24 mouse cellular contexts compared by ENCODE assay signal in genomic region chr13:114641688-114642390, GRCm38 (mm10).
A peak's percentile ranks its signal among the peaks of the same experiment; 100 is the strongest.
DNase-seq lines count a peak whose midpoint lies in the region; ATAC-seq and TF ChIP-seq lines count a peak whose summit lies in the region.
"Had no signal": no experiment of that assay in that cellular context is flagged by ENCODE, and none has a peak within 500 bp of the region (broad histone marks: within the 10 kb centered on the region; RNA-seq: fewer than 3 reads in every experiment).

No protein-coding gene starts in this region.

- intact Hi-C loops in left cerebral cortex, postnatal 25 days (cut with DNase I), result no loop called here

- no peaks in the 10 kb centered on the region for H3K36me3 ChIP-seq in hindbrain, embryonic 11.5 days (ENCODE audit: control insufficient read depth, insufficient read depth, low read length)
- no peaks in the 10 kb centered on the region for H3K36me3 ChIP-seq in hindbrain, embryonic 10.5 days
- H3K36me3 ChIP-seq in hindbrain, embryonic 12.5 days, result no peaks in the 10 kb centered on the region
- H3K36me3 ChIP-seq: forebrain, embryonic 12.5 days; heart, embryonic 13.5 days; limb, embryonic 10.5 days; liver, embryonic 15.5 days had no signal

- no peaks in the 10 kb centered on the region for H3K4me1 ChIP-seq in hindbrain, embryonic 11.5 days (replicated peaks; ENCODE audit: control insufficient read depth, insufficient read depth, low read length)
- peaks cover 22% of the 10 kb centered on the region for H3K4me1 ChIP-seq in hindbrain, embryonic 10.5 days (replicated peaks)
- H3K4me1 ChIP-seq in hindbrain, embryonic 12.5 days, result no peaks in the 10 kb centered on the region
- H3K4me1 ChIP-seq: heart, embryonic 13.5 days; liver, embryonic 15.5 days had no signal

- ATAC-seq in hindbrain, embryonic 11.5 days (ENCODE audit: low FRiP score), result peak; percentile 83
- ATAC-seq in hindbrain, embryonic 12.5 days (ENCODE audit: low FRiP score), result peak; percentile 78
- no peak for ATAC-seq in monocyte, adult 5-6 weeks (replicated peaks; ENCODE audit: insufficient number of reproducible peaks, low FRiP score, low TSS enrichment, poor library complexity, severe bottlenecking)
- ATAC-seq: activated CD4-positive, CD25-positive, alpha-beta regulatory T cell, adult 4 months had no signal

- no peak for TF ChIP-seq CTCF in brain, embryonic 14.5 days (IDR thresholded peaks at IDR 0.05; ENCODE audit: borderline replicate concordance, extremely low read depth, insufficient read depth, insufficient read length)

- no peak overlapping the region for H3K9ac ChIP-seq in hindbrain, embryonic 11.5 days (ENCODE audit: low read depth, low read length)
- H3K9ac ChIP-seq in hindbrain, embryonic 12.5 days, result no peak overlapping the region
- H3K9ac ChIP-seq: forebrain, embryonic 12.5 days; heart, embryonic 13.5 days; liver, embryonic 15.5 days had no signal

- DNase-seq in hindbrain, embryonic 11.5 days (ENCODE audit: low spot score), result peak; percentile 31
- no peak for DNase-seq in hindbrain, embryonic 10.5 days (ENCODE audit: low spot score)
- peak; percentile 4 for DNase-seq in brain, embryonic 14.5 days (ENCODE audit: low read depth)
- peak; percentile 51 for DNase-seq in mesoderm, embryonic 11.5 days (ENCODE audit: low read depth, low spot score)
- no peak for DNase-seq in thymus, adult 18-20 months
- no peak for DNase-seq in left cerebral cortex, postnatal 25 days (ENCODE audit: low spot score in 2 of 2)
- DNase-seq: adrenal gland, adult 8-10 months; cerebellum, adult 2 months; cerebellum, postnatal 36 days; gastrocnemius, postnatal 25 days; heart, adult 2 months; heart, postnatal 14 days; kidney, adult 18-20 months; liver; right cerebral cortex, postnatal 14 days had no signal

- H3K4me2 ChIP-seq in hindbrain, embryonic 11.5 days (replicated peaks; ENCODE audit: low read depth, low read length), result no peak overlapping the region
- H3K4me2 ChIP-seq in hindbrain, embryonic 12.5 days (replicated peaks), result 0 out of 2 replicates have a peak overlapping the region, but pooled peaks have one; percentile 15
- H3K4me2 ChIP-seq: forebrain, embryonic 12.5 days; heart, embryonic 13.5 days; liver, embryonic 15.5 days had no signal

- WGBS in hindbrain, embryonic 11.5 days, result 44% methylated on average over 9 of the region's 9 CpGs
- 61% methylated on average over 9 of the region's 9 CpGs for WGBS in hindbrain, embryonic 10.5 days
- 40% methylated on average over 9 of the region's 9 CpGs for WGBS in hindbrain, embryonic 12.5 days

- H3K4me3 ChIP-seq in hindbrain, embryonic 11.5 days (ENCODE audit: low read depth, low read length), result no peak overlapping the region
- H3K4me3 ChIP-seq in hindbrain, embryonic 10.5 days, result no peak overlapping the region
- no peak overlapping the region for H3K4me3 ChIP-seq in hindbrain, embryonic 12.5 days
- H3K4me3 ChIP-seq: forebrain, embryonic 12.5 days; heart, adult 2 months; heart, embryonic 13.5 days; limb, embryonic 10.5 days; liver, embryonic 15.5 days had no signal

- TF ChIP-seq POLR2A in brain, embryonic 14.5 days (IDR thresholded peaks at IDR 0.05; ENCODE audit: borderline replicate concordance, extremely low read depth, insufficient read depth, insufficient read length, poor library complexity, severe bottlenecking), result no peak

- H3K27me3 ChIP-seq in hindbrain, embryonic 11.5 days (ENCODE audit: control insufficient read depth, insufficient read depth, low read length), result no peaks in the 10 kb centered on the region
- no peaks in the 10 kb centered on the region for H3K27me3 ChIP-seq in hindbrain, embryonic 10.5 days (ENCODE audit: insufficient read depth, poor library complexity, severe bottlenecking)
- no peaks in the 10 kb centered on the region for H3K27me3 ChIP-seq in hindbrain, embryonic 12.5 days
- H3K27me3 ChIP-seq: forebrain, embryonic 12.5 days; heart, embryonic 13.5 days; liver, embryonic 15.5 days had no signal

- no peaks in the 10 kb centered on the region for H3K9me3 ChIP-seq in hindbrain, embryonic 11.5 days (ENCODE audit: control insufficient read depth, low read length)
- H3K9me3 ChIP-seq in hindbrain, embryonic 10.5 days, result 0 out of 2 replicates have a peak, but pooled peaks cover 5% of the 10 kb centered on the region
- H3K9me3 ChIP-seq in hindbrain, embryonic 12.5 days (replicated peaks), result no peaks in the 10 kb centered on the region
- H3K9me3 ChIP-seq: forebrain, embryonic 12.5 days; heart, embryonic 13.5 days; limb, embryonic 10.5 days; liver, embryonic 15.5 days had no signal

- no peak overlapping the region for H3K27ac ChIP-seq in hindbrain, embryonic 11.5 days (ENCODE audit: low read depth, low read length)
- no peak overlapping the region for H3K27ac ChIP-seq in hindbrain, embryonic 10.5 days
- no peak overlapping the region for H3K27ac ChIP-seq in hindbrain, embryonic 12.5 days
- H3K27ac ChIP-seq: forebrain, embryonic 12.5 days; heart, adult 2 months; heart, embryonic 13.5 days; kidney, postnatal 0 days; limb, embryonic 10.5 days; liver, embryonic 15.5 days; stomach, postnatal 0 days had no signal

Comparison
In these comparisons a context has a peak if more than half of its experiments do, and no peak if none do; other contexts are left out.
1. DNase-seq: peak in hindbrain, embryonic 11.5 days (single experiment), brain, embryonic 14.5 days (single experiment) and mesoderm, embryonic 11.5 days (single experiment); none in hindbrain, embryonic 10.5 days (single experiment), thymus, adult 18-20 months (0 of 2) and left cerebral cortex, postnatal 25 days (0 of 2).